Mouse (Mus musculus) kidney, adult 2 months (tissue): ENCODE measurements around the gene Opn1sw. TPM values are rescaled to one million over a fixed set of nuclear protein-coding genes. Genes with fewer than 3 reads are reported as not detected.

Source experiments
- DNase-seq: peaks from one replicate; pipeline ENCODE4 v3.0.0; 2021
- H3K27ac ChIP-seq: fragments of 200-500 bp; 2 replicates; pipeline ENCODE4 v1.5.1; 2012; ENCODE audit warnings: low read depth, low read length, control low read depth, inconsistent platforms; ENCODE audit not compliant: insufficient read depth
- H3K27me3 ChIP-seq: fragments of 200-500 bp; replicated peaks from 2 replicates; pipeline ENCODE4 v1.6.1; 2012; ENCODE audit warnings: mild to moderate bottlenecking, moderate library complexity, low read length, inconsistent platforms; ENCODE audit not compliant: control insufficient read depth, insufficient read depth
- H3K36me3 ChIP-seq: fragments of 200-500 bp; 2 replicates; pipeline ENCODE4 v1.6.1; 2012; ENCODE audit warnings: mild to moderate bottlenecking, moderate library complexity, low read length, inconsistent platforms; ENCODE audit not compliant: control insufficient read depth, insufficient read depth
- H3K4me1 ChIP-seq: fragments of 200-500 bp; 2 replicates; pipeline ENCODE4 v1.6.1; 2011; ENCODE audit warnings: low read length; ENCODE audit not compliant: control insufficient read depth, insufficient read depth
- H3K4me3 ChIP-seq: fragments of 200-500 bp; 2 replicates; pipeline ENCODE4 v1.5.1; 2011; ENCODE audit warnings: mild to moderate bottlenecking, low read depth, low read length, control low read depth; ENCODE audit not compliant: insufficient read depth
- CTCF ChIP-seq: fragments of 200-500 bp; conservative IDR thresholded peaks from 2 replicates; pipeline ENCODE4 v1.5.1; 2011; ENCODE audit warnings: low read depth, mild to moderate bottlenecking, control low read depth, low read length, moderate library complexity, mixed read lengths; ENCODE audit not compliant: insufficient read depth, insufficient read length
- POLR2A ChIP-seq: fragments of 200-500 bp; IDR thresholded peaks from one replicate; pipeline ENCODE4 v1.6.1; 2011; ENCODE audit warnings: low read depth, low read length, control low read depth
- WGBS: fragments of 180-500 bp; shearing (Covaris S2); methylation state at CpG from one replicate; pipeline ENCODE4 v1.1.7; 2018; 5-methylcytosine and 5-hydroxymethylcytosine counted together
- polyA plus RNA-seq: library from polyadenylated mRNA; depleted of rRNA; stranded (reverse); fragments of >200 nt; gene quantifications from 2 replicates; pipeline ENCODE4 v1.2.3, GENCODE M21; 2012

The Opn1sw gene
- polyA plus RNA-seq, 1 experiment, result not detected

GRCm38 (mm10) chr6:29415446-29415845 is 27.2 kb upstream of the Opn1sw start:
- Histone ChIP-seq H3K4me1 (no peaks in the 10 kb centered on the region), H3K27me3 (no peaks in the 10 kb centered on the region), H3K27ac (no peak overlapping the region), H3K4me3 (no peak overlapping the region), H3K36me3 (no peaks in the 10 kb centered on the region)
- TF ChIP-seq POLR2A (no peak), CTCF (no peak)
- DNase-seq, result no peak
- WGBS, result 81% methylated on average over 9 of the region's 9 CpGs

- no peak overlapping the region for H3K4me3 ChIP-seq
- H3K27ac ChIP-seq, result no peak overlapping the region
- 69% methylated on average over 6 of the region's 6 CpGs for WGBS
- TF ChIP-seq CTCF, result no peak
- TF ChIP-seq POLR2A, result no peak
- no peaks in the 10 kb centered on the region for H3K36me3 ChIP-seq
- no peaks in the 10 kb centered on the region for H3K27me3 ChIP-seq
- no peaks in the 10 kb centered on the region for H3K4me1 ChIP-seq
- DNase-seq, result no peak
These were observed 18.1 kb upstream of the Opn1sw start for GRCm38 (mm10) chr6:29406412-29406811.

DNA sequence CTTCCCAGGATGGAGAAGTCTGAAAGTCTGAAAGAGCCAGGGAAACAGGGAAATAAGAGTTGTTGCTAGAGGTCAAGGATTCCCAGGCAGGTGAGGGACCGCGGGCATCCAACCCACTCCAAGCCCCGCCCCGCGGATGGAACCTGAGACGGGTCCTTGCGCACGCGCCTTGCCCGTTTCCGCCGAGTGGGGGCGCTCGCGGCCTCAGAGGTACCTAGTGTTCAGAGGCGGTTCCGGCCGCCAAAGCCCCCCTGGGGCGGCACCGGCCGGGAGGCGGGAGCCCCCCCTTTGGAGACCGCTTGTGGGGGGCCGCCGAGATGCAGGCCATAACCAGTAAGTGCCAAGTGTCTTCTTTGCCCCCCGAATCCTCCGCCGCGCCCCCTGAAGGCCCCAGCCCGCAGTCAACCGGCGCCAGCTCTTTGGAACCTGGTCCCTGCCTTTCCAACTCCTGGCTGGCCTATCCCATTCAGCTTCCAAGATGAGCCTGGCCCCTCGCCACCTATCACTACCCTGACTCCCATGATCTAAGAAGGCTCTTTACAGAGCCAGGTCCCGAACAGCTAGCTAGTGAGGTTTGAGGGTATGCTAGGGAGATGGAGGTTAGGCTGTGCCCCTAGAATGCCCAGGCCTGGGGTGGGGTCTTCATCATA is 14.6 kb upstream of the Opn1sw start:
- no peaks in the 10 kb centered on the region for H3K36me3 ChIP-seq
- H3K4me3 ChIP-seq, result no peak overlapping the region
- TF ChIP-seq CTCF (no peak), POLR2A (no peak)
- no peak overlapping the region for H3K27ac ChIP-seq
- H3K27me3 ChIP-seq, result no peaks in the 10 kb centered on the region
- 12% methylated on average over 34 of the region's 34 CpGs for WGBS
- no peaks in the 10 kb centered on the region for H3K4me1 ChIP-seq
- DNase-seq, result no peak

GRCm38 (mm10) chr6:29399851-29400250 is 11.6 kb upstream of the Opn1sw start:
- TF ChIP-seq CTCF (no peak), POLR2A (no peak)
- H3K4me3 ChIP-seq, result no peak overlapping the region
- no peaks in the 10 kb centered on the region for H3K27me3 ChIP-seq
- DNase-seq, result no peak
- H3K36me3 ChIP-seq, result no peaks in the 10 kb centered on the region
- WGBS, result 91% methylated on average over 4 of the region's 4 CpGs
- no peak overlapping the region for H3K27ac ChIP-seq
- no peaks in the 10 kb centered on the region for H3K4me1 ChIP-seq

DNA sequence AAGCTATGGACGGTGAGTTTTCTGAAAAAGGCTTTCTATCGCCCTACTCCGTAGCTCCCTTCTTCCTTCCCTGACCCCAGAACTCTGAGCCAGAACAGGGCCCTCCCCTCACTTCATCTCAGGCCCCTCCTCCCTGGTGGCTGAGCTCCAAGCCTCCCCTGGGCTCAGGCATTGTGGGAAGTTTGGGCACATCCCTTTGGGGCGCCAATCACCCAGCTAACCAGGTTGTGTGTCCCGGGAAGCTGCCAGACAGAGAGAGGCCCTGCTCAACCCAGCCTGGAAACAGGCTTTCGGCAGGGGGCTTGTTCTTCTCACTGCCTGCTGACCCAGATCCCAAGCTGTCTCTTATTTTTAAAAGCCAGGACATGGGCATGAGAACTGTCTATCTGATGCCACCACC is 9.3 kb upstream of the Opn1sw start:
- DNase-seq, result no peak
- TF ChIP-seq POLR2A (no peak), CTCF (no peak)
- whole genome bisulfite sequencing, result 41% methylated on average over 6 of the region's 6 CpGs
- no peaks in the 10 kb centered on the region for H3K4me1 ChIP-seq
- no peak overlapping the region for H3K4me3 ChIP-seq
- H3K27me3 ChIP-seq, result no peaks in the 10 kb centered on the region
- no peak overlapping the region for H3K27ac ChIP-seq
- H3K36me3 ChIP-seq, result no peaks in the 10 kb centered on the region

DNA sequence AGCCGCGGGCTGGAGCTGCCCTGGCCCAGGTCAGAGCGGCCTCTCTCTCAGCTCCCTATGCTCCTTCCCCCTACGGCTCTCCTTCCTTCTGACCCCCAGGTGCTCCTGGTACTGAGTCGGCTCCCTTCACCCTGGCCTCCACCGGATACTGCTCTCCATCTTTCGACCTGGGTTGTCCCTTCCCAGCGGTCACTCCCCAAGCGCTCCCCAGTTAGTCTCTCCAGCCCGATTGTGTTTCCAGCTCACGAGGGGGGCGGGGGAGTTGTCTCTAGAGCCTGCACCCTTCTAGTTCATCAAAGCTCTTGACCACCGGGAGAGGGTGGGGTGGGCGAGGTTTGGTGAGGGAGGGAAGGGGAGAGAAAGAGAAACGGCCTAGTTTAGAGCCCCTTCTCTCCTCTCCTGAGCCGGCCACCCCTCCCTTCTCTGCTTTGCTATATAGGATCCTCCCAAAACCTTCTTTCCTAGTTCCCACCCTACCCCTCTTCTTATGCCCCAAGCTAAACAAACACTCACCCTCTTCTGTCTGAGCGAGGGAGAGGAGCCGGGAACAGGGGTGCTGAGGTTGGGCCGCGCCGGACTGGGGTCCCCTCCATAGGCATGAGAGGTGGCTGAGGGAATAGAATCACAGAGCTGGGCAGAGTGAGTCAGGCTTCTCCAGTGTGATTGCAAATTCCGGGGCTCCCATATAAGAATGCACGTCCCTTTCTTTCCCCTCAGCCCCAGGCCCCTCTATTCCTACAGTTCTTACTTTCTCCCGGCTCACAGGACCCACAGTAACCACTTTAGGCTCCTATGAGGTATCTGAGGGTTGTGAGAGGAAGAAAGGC is 8.7 kb upstream of the Opn1sw start:
- H3K4me3 ChIP-seq, result peak overlapping the region; percentile 58
- H3K27ac ChIP-seq, result no peak overlapping the region
- no peak for DNase-seq
- no peaks in the 10 kb centered on the region for H3K36me3 ChIP-seq
- H3K4me1 ChIP-seq, result no peaks in the 10 kb centered on the region
- WGBS, result 12% methylated on average over 24 of the region's 24 CpGs
- TF ChIP-seq CTCF, result no peak
- H3K27me3 ChIP-seq, result no peaks in the 10 kb centered on the region

DNA sequence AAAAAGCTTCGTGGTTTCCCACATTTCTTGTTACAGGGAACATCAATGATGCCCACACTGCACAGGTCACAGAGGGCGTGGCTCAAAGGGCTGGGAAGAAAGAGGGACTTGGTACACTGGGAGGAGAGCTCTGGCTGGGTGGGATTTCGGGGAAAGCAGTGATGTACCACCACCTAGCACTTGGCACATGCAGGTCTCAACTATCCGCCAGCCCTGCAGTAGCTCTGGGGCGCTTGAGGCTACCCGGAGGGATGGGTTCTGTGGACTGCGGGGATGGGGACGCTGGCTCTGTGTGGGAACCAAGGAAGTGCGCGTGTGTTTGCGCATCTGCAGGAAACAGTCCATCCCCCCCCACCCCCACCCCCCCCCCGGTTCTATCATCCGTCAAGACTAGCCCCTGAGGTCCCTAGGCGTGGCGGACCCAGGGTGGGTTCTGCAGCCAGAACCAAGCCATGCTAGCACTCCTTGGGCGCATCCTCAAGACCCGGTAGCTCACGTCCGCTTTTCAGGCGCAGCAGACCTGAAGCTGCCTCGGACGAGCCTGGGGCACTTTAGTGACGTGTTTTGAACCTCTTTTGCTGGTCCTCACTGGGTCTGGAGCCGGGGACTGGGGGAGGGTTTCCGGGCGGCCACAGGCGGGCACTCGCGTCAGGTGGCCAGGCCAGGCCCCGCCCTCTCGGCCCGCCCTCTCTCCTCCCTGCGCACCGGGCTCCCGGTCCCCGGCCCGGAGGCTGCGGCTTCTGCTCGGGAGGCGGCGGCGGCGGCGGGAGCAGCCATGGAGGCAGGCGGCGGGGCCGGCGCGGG is 7.8 kb upstream of the Opn1sw start, which contains the start of gene Ccdc136:
TSS of gene Ccdc136 (plus strand) at position 400 of the 804 bp plus-strand sequence.
- DNase-seq, result peak; percentile 82

More for the DNA sequence above, 7.8 kb upstream of the Opn1sw start, which contains the start of gene Ccdc136:
- Histone ChIP-seq H3K27ac (no peak within 1 kb of the TSS), H3K4me3 (peak within 1 kb of the TSS; percentile 58), H3K27me3 (no peaks in the 10 kb centered on the region), H3K36me3 (no peaks in the 10 kb centered on the region), H3K4me1 (no peaks in the 10 kb centered on the region)
- TF ChIP-seq POLR2A (no peak), CTCF (no peak)
- 1% methylated on average over 49 of the region's 49 CpGs for WGBS
